Mouse (Mus musculus): ENCODE results near the gene Ep400. TPM values are rescaled to one million over a fixed set of nuclear protein-coding genes. Genes with fewer than 3 reads are reported as not detected.

The Ep400 gene
- 41.8 and 46.3 TPM in 2 replicates for polyA plus RNA-seq (2015; fragmentation: Nextera tagmentation; extraction: Ambion mirVana)

DNA sequence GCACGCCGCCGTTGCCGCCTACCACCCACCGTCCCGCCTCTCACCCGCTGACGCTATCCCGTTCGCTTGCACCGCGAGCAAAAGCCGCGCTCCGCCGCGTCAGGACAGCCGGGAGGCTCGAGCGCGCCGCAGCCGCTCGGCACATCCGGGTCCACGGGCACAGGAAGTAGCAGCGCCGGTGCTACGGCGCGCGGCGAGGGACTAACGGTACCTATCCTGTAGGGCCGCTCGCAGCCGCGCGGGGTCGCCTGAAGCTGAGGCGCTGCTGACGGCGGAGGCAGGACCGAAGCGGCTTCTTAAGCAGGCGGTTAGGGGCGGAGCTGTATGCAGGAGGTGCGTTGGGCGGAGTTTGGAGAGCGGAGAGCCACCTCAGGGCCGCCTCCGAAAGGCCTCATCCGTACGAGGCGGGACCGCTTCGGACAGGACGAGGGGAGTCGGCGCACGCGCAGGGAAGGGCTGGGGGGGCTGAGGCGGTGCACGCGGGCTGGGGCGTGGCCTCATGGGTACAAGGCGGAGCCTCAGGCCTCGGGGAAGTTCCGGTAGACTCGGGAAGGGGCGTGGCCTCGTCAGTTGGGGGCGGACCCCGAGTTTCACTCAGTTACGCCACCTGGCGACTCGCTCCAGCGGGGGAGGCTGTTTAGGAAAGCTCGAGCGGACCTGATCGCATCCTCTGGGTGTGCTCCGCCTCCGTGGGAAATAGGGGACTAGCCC is at the start of gene Ep400:
Ep400 (minus strand) TSS at position 270 of the 711 bp plus-strand sequence.
- under 1% methylated on average over 82 of the region's 83 CpGs for WGBS
- Histone ChIP-seq H3K4me3 (ENCODE audit: low read length) (peak within 1 kb of the TSS; percentile 96), H3K9ac (ENCODE audit: low read length) (peak within 1 kb of the TSS; percentile 94), H3K4me2 (ENCODE audit: low read depth, low read length) (peak within 1 kb of the TSS; percentile 75), H3K9me3 (ENCODE audit: control insufficient read depth, low read length) (no peaks in the 10 kb centered on the region), H3K4me1 (replicated peaks; ENCODE audit: control insufficient read depth, insufficient read depth, low read length) (peaks cover 9% of the 10 kb centered on the region), H3K36me3 (ENCODE audit: control insufficient read depth, insufficient read depth, low read length) (peaks cover 18% of the 10 kb centered on the region), H3K27me3 (ENCODE audit: control insufficient read depth, insufficient read depth, low read depth, low read length) (no peaks in the 10 kb centered on the region), H3K27ac (ENCODE audit: low read length) (peak within 1 kb of the TSS; percentile 96)
- peak; percentile 98 for ATAC-seq (ENCODE audit: low read depth)

DNA sequence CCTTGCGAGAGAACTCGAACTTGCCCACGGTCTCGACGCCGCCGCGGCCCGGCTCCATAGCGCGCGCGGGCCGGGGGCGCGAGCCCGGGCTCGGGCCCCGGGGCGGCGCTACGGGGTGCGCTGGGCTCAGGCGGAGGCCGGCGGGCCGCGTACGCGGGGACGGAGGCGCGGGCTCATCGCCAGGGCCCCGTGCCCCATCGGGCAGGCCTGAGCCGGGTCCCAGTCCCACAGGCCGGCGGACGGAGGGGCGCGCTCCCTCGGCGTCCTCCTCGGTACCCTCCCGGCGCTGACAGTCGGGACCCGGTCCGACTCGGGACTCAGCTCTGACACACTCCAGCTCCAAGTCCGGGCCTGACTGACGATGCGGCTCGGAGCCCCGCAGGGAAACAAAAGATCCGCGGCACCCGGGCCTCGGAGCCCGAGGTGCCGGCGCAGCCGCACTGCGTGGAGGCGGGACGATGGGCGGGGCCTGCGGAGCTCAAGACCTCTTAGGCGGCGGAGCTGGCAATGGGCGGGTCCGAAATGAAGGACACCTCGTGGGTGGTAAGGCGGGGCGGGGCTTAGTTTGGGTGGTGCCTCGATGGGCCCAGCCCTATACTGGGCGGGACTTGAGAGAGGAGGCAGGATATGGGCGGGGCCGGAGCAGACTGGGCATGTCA is 39.3 kb upstream of the Ep400 start, which contains the start of gene Ulk1:
Ulk1 (minus strand) TSS at position 431 of the 659 bp plus-strand sequence.
- Histone ChIP-seq H3K4me2 (ENCODE audit: low read depth, low read length) (peak within 1 kb of the TSS; percentile 91), H3K36me3 (ENCODE audit: control insufficient read depth, insufficient read depth, low read length) (peaks cover 6% of the 10 kb centered on the region), H3K4me3 (ENCODE audit: low read length) (peak within 1 kb of the TSS; percentile 81), H3K9me3 (ENCODE audit: control insufficient read depth, low read length) (no peaks in the 10 kb centered on the region), H3K27me3 (ENCODE audit: control insufficient read depth, insufficient read depth, low read depth, low read length) (no peaks in the 10 kb centered on the region), H3K4me1 (replicated peaks; ENCODE audit: control insufficient read depth, insufficient read depth, low read length) (peaks cover 13% of the 10 kb centered on the region), H3K9ac (ENCODE audit: low read length) (peak within 1 kb of the TSS; percentile 97), H3K27ac (ENCODE audit: low read length) (peak within 1 kb of the TSS; percentile 74)
- peak; percentile 97 for ATAC-seq (ENCODE audit: low read depth)
- 0% methylated on average over 54 of the region's 80 CpGs for WGBS

DNA sequence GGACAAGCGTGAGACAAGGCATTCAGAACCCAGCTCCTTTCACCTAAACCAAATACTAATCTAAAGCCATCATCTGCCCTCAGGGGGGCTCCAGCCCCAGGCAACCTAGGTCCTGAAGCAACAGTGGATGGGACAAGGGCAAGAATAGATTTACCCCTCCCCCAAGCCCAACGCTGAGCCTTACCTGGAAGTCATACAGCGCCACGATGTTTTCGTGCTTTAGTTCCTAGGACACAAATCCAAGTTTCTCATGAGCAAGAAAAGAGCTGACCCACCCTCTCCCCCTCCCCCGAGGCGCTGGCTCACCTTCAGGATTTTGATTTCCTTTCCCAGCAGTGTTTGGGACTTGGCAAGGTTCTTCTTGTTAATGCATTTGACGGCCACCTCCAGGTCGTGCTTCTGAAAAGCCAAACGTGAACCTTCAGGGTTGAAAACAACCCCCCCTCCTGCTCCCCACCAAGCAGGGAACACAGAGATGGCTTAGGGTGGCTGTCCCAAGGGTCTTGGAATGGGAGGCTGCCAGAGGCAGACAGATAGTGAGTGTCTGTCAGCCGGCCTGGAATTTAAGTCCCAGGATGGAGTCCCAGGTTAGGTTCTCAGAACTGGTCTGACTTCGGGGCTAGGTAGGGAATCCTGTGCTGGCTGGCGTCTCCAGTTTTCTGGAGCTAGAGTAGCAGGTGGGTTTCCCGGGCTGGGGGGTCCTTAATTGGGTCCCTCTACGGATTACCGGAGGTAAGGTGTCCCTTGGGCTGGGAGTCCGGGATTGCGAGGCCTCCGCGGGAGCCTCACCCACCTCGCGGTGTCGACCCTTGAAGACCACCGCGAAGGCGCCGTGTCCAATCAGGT is 38.5 kb upstream of the Ep400 start:
- no peak for ATAC-seq (ENCODE audit: low read depth)
- WGBS = under 1% methylated on average over 27 of the region's 27 CpGs
- H3K36me3 ChIP-seq (ENCODE audit: control insufficient read depth, insufficient read depth, low read length) = peaks cover 8% of the 10 kb centered on the region
- H3K4me2 ChIP-seq (ENCODE audit: low read depth, low read length) = peak overlapping the region; percentile 91
- H3K4me1 ChIP-seq (replicated peaks; ENCODE audit: control insufficient read depth, insufficient read depth, low read length) = peaks cover 13% of the 10 kb centered on the region
- H3K9me3 ChIP-seq (ENCODE audit: control insufficient read depth, low read length) = no peaks in the 10 kb centered on the region
- H3K4me3 ChIP-seq (ENCODE audit: low read length) = peak overlapping the region; percentile 81
- H3K9ac ChIP-seq (ENCODE audit: low read length) = peak overlapping the region; percentile 97
- peak overlapping the region; percentile 74 for H3K27ac ChIP-seq (ENCODE audit: low read length)
- H3K27me3 ChIP-seq (ENCODE audit: control insufficient read depth, insufficient read depth, low read depth, low read length) = no peaks in the 10 kb centered on the region

DNA sequence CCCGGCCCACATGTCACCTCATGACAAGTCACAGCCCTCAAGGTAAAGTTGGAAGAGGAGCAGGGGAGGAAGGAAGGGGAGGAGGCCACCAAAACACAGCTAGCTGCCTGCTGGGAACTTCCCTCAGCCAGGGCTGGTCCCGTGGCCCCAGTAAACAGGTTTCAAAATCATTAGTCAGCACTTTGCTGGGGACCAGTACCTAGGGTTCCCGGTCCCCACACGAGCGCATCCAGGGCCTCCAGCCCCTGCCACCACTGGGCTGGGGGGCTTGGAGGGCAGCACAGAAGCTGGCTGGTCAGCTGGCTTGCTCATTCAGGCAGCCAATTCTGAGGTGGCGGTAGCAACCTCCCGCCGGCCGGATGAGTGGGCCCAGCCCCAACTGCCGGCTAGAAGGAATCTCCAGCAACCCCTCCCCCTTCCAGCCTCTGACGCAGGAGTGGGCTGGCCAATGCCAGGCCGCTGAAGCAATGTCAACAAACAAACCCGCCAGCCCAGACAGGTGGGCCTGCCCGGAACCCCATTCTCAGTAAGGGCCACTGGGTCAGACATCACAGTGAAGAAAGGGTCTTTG is 37.6 kb upstream of the Ep400 start:
- peak; percentile 70 for ATAC-seq (ENCODE audit: low read depth)
- Histone ChIP-seq H3K9ac (ENCODE audit: low read length) (peak overlapping the region; percentile 97), H3K9me3 (ENCODE audit: control insufficient read depth, low read length) (no peaks in the 10 kb centered on the region), H3K27me3 (ENCODE audit: control insufficient read depth, insufficient read depth, low read depth, low read length) (no peaks in the 10 kb centered on the region), H3K4me2 (ENCODE audit: low read depth, low read length) (peak overlapping the region; percentile 91), H3K36me3 (ENCODE audit: control insufficient read depth, insufficient read depth, low read length) (peaks cover 10% of the 10 kb centered on the region), H3K4me3 (ENCODE audit: low read length) (peak overlapping the region; percentile 81), H3K4me1 (replicated peaks; ENCODE audit: control insufficient read depth, insufficient read depth, low read length) (peaks cover 13% of the 10 kb centered on the region), H3K27ac (ENCODE audit: low read length) (peak overlapping the region; percentile 74)
- 2% methylated on average over 14 of the region's 14 CpGs for WGBS

DNA sequence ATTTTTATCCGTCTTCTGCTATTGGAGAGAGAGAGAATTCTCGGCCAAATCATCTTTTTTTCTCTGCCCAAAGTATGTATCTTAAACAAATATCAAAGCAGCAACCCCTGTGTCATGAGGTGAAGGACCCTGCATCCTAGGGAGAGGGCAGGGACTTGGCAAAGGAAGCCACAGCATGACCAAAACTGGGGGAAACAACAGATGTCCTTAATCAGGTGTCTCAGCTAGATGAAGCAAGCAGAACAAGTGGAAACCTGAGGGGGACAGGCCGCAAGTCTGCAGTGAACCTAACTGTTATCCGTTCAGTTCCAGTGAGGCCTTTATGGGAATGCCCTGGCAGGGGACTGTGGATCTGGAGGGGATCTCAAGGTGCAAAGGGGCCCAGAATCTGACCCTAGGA is 36.9 kb upstream of the Ep400 start:
- 75% methylated on average over 4 of the region's 4 CpGs for WGBS
- Histone ChIP-seq H3K9ac (ENCODE audit: low read length) (peak overlapping the region; percentile 97), H3K4me1 (replicated peaks; ENCODE audit: control insufficient read depth, insufficient read depth, low read length) (peaks cover 13% of the 10 kb centered on the region), H3K9me3 (ENCODE audit: control insufficient read depth, low read length) (no peaks in the 10 kb centered on the region), H3K27me3 (ENCODE audit: control insufficient read depth, insufficient read depth, low read depth, low read length) (no peaks in the 10 kb centered on the region), H3K36me3 (ENCODE audit: control insufficient read depth, insufficient read depth, low read length) (peaks cover 12% of the 10 kb centered on the region), H3K4me3 (ENCODE audit: low read length) (peak overlapping the region; percentile 81), H3K4me2 (ENCODE audit: low read depth, low read length) (peak overlapping the region; percentile 91), H3K27ac (ENCODE audit: low read length) (peak overlapping the region; percentile 62; the same call in 1 of the 2 replicates)
- no peak for ATAC-seq (ENCODE audit: low read depth)

DNA sequence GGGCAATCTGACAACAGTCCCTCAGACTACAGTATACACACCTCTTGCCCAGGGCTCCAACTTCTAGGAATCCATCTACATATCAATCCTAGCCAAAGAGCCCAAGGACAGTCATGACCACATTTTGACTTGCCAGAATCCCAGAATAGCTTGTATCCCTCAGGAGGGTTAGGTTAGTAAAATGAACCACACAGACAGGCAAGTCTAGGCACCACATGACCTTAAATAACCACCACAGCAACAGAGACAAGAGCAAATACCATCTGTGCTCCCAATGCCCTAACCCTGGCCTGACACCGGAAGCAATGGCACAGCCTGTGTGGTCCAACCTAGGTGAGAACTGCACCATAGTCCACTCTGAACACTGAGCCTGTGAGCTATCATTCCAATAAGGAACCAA is 36.2 kb upstream of the Ep400 start:
- no peak for ATAC-seq (ENCODE audit: low read depth)
- H3K27me3 ChIP-seq (ENCODE audit: control insufficient read depth, insufficient read depth, low read depth, low read length) = no peaks in the 10 kb centered on the region
- no peak overlapping the region for H3K4me3 ChIP-seq (ENCODE audit: low read length)
- H3K27ac ChIP-seq (ENCODE audit: low read length) = no peak overlapping the region
- H3K9ac ChIP-seq (ENCODE audit: low read length) = no peak overlapping the region
- H3K36me3 ChIP-seq (ENCODE audit: control insufficient read depth, insufficient read depth, low read length) = peaks cover 12% of the 10 kb centered on the region
- no peaks in the 10 kb centered on the region for H3K9me3 ChIP-seq (ENCODE audit: control insufficient read depth, low read length)
- no peak overlapping the region for H3K4me2 ChIP-seq (ENCODE audit: low read depth, low read length)
- peaks cover 13% of the 10 kb centered on the region for H3K4me1 ChIP-seq (replicated peaks; ENCODE audit: control insufficient read depth, insufficient read depth, low read length)
- 79% methylated on average over 1 of the region's 1 CpGs for WGBS

DNA sequence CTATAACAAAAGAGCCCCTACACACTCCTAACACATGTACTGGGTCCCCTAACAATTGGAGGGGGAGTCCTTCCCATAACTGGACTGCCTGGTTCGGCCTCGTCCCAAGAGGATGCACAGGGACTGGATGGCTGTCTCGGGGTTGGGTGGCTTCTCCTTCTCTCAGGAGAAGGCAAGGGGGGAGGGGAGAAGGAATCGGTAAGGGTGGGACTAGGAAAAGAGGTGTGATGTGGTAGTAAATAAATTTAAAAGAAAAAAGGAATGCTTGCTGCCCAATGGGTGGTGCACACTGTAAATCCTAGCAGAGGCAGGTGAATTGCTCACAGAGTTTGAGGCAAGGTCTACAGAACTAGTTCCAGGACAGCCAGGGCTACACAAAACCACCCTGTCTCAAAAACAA is 35.6 kb upstream of the Ep400 start:
- Histone ChIP-seq H3K4me3 (ENCODE audit: low read length) (no peak overlapping the region), H3K4me2 (ENCODE audit: low read depth, low read length) (no peak overlapping the region), H3K36me3 (ENCODE audit: control insufficient read depth, insufficient read depth, low read length) (peaks cover 14% of the 10 kb centered on the region), H3K4me1 (replicated peaks; ENCODE audit: control insufficient read depth, insufficient read depth, low read length) (peaks cover 13% of the 10 kb centered on the region), H3K9ac (ENCODE audit: low read length) (no peak overlapping the region), H3K27ac (ENCODE audit: low read length) (no peak overlapping the region), H3K27me3 (ENCODE audit: control insufficient read depth, insufficient read depth, low read depth, low read length) (no peaks in the 10 kb centered on the region), H3K9me3 (ENCODE audit: control insufficient read depth, low read length) (no peaks in the 10 kb centered on the region)
- ATAC-seq (ENCODE audit: low read depth) = no peak
- 79% methylated on average over 4 of the region's 4 CpGs for WGBS

DNA sequence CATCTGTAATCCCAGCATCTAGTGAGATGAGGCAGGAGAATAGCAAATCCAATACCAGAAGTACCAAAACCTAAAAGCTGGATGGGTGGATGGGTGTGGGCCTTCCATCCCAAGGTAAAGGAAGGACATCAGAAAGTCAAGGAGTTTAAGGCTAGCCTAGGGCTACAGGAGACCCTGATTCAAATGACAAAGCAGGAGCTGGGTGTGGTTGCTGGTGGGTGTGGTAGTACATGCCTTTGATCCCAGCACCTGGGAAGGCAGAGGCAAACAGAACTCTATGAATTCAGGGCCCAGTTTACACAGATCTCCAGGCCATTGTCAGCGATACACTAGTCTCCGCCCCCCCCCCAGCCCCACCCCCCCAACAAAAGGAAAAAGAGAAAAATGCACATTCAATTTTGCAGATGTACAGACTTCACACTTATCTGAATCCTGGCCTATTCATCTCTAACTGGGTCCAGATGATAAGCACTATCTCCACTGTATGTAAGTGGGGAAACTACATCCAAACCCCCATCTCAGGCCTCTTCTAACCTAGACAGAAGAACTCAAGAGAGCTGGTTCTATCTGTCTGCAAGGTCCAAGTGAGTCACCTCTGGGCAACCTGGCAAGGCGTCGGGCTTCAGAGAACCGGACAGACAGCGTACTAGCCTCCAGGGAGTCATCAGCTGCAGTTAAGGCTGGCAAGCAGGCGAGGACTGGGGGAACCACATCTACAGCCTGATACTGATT is 33.7 kb upstream of the Ep400 start:
- H3K4me1 ChIP-seq (replicated peaks; ENCODE audit: control insufficient read depth, insufficient read depth, low read length) = peaks cover 13% of the 10 kb centered on the region
- H3K27me3 ChIP-seq (ENCODE audit: control insufficient read depth, insufficient read depth, low read depth, low read length) = no peaks in the 10 kb centered on the region
- no peak overlapping the region for H3K4me3 ChIP-seq (ENCODE audit: low read length)
- no peak for ATAC-seq (ENCODE audit: low read depth)
- H3K27ac ChIP-seq (ENCODE audit: low read length) = no peak overlapping the region
- H3K4me2 ChIP-seq (ENCODE audit: low read depth, low read length) = no peak overlapping the region
- peaks cover 22% of the 10 kb centered on the region for H3K36me3 ChIP-seq (ENCODE audit: control insufficient read depth, insufficient read depth, low read length)
- WGBS = 88% methylated on average over 7 of the region's 7 CpGs
- H3K9ac ChIP-seq (ENCODE audit: low read length) = no peak overlapping the region
- H3K9me3 ChIP-seq (ENCODE audit: control insufficient read depth, low read length) = no peaks in the 10 kb centered on the region
